ENCODE assay signal across 9 mouse cellular contexts in genomic region chr3:95394385-95394784, GRCm38 (mm10). TPM values are rescaled to one million over a fixed set of nuclear protein-coding genes. Genes with fewer than 3 reads are reported as not detected.
DNase-seq lines count a peak whose midpoint lies in the region.
"Had no signal": no experiment of that assay in that cellular context is flagged by ENCODE, and none has a peak within 500 bp of the region (broad histone marks: within the 10 kb centered on the region; RNA-seq: fewer than 3 reads in every experiment).

No protein-coding gene starts in this region.

- DNase-seq in gastrocnemius, adult 18-20 months (ENCODE audit: low spot score), result peak; percentile 27
- no peak for DNase-seq in gastrocnemius, postnatal 4 days (ENCODE audit: low spot score in 2 of 2)
- peak; percentile 10 for DNase-seq in thymus, postnatal 14 days
- DNase-seq in thymus, adult 18-20 months, result no peak
- DNase-seq in kidney, postnatal 14 days, result peak; percentile 30
- peak; percentile 1 for DNase-seq in telencephalon, adult 2 months (ENCODE audit: low read depth, low spot score)
- DNase-seq in cerebellum, adult 9-11 months, result no peak
- no peak for DNase-seq in urinary bladder, postnatal 25 days (ENCODE audit: low spot score)

RNA-seq across cellular contexts. Expression of gene 4930558C23Rik, which starts 8.3 kb away (rescaled TPM):
- total RNA-seq in gastrocnemius, adult 18-20 months (2021), result under 1 TPM; 0.32 to 0.33 TPM
- total RNA-seq in gastrocnemius, postnatal 4 days (2021), result not detected
- total RNA-seq: heart, postnatal 36 days had no signal

RNA-seq across cellular contexts. Expression of gene Setdb1, which starts 37.4 kb away (rescaled TPM):
- 10 to 100 TPM in 1 of 2 experiments, 1 to 10 TPM in 1; 8.9 to 10.8 TPM for total RNA-seq in gastrocnemius, adult 18-20 months (2021)
- 10 to 100 TPM; 22.5 to 24.5 TPM for total RNA-seq in gastrocnemius, postnatal 4 days (2021)

RNA-seq across cellular contexts. Expression of gene Arnt, which starts 39.8 kb away (rescaled TPM):
- total RNA-seq in gastrocnemius, adult 18-20 months (2021), result 10 to 100 TPM; 41.3 to 46.5 TPM
- total RNA-seq in gastrocnemius, postnatal 4 days (2021), result 10 to 100 TPM; 59.6 to 72.8 TPM

Comparison
In these comparisons a context has a peak if more than half of its experiments do, and no peak if none do; other contexts are left out.
1. DNase-seq: peak in gastrocnemius, adult 18-20 months (single experiment), thymus, postnatal 14 days (single experiment), kidney, postnatal 14 days (single experiment) and telencephalon, adult 2 months (single experiment); none in gastrocnemius, postnatal 4 days (0 of 2), thymus, adult 18-20 months (0 of 2), cerebellum, adult 9-11 months (single experiment) and urinary bladder, postnatal 25 days (single experiment).